Mouse (Mus musculus): ENCODE data around the gene Olfr187. TPM values are rescaled to one million over a fixed set of nuclear protein-coding genes. Genes with fewer than 3 reads are reported as not detected.
"Not testable (repeated sequence)": the region's sequence is repeated elsewhere in the genome, so short reads cannot be mapped to it uniquely, and the experiment has no call there.

Gene Olfr187
- polyA plus RNA-seq (2014; fragmentation: Nextera tagmentation; extraction: Ambion mirVana) = 0.43 and 0.53 TPM in 2 replicates

- H3K4me2 ChIP-seq (replicated peaks; ENCODE audit: low read depth, low read length) = peak within 1 kb of the TSS; percentile 8; the same call in 1 of the 2 replicates
- ATAC-seq (ENCODE audit: insufficient number of reproducible peaks, insufficient read depth, low FRiP score, low read depth) = peak; percentile 69; the same call in 1 of the 2 replicates
- no peaks in the 10 kb centered on the region for H3K36me3 ChIP-seq (ENCODE audit: control insufficient read depth, insufficient read depth, low read length)
- 45% methylated on average over 7 of the region's 7 CpGs for WGBS
- H3K9me3 ChIP-seq (ENCODE audit: control insufficient read depth, low read depth, low read length) = no peaks in the 10 kb centered on the region
- H3K4me3 ChIP-seq (ENCODE audit: low read depth, low read length) = no peak within 1 kb of the TSS
- no peaks in the 10 kb centered on the region for H3K27me3 ChIP-seq (ENCODE audit: control insufficient read depth, insufficient read depth, low read length)
- H3K9ac ChIP-seq (replicated peaks; ENCODE audit: low read depth, low read length) = no peak within 1 kb of the TSS
- no peaks in the 10 kb centered on the region for H3K4me1 ChIP-seq (ENCODE audit: control insufficient read depth, insufficient read depth, low read length)
- H3K27ac ChIP-seq (ENCODE audit: low read length) = 0 out of 2 replicates have a peak within 1 kb of the TSS, but pooled peaks have one; percentile 39
Measured at GRCm38 (mm10) chr16:59039710-59040109, at the start of gene Olfr187. Gene Olfr187 (minus strand): TSS chr16:59039767.

- not testable (repeated sequence) for H3K4me3 ChIP-seq (ENCODE audit: low read depth, low read length); H3K36me3 ChIP-seq (ENCODE audit: control insufficient read depth, insufficient read depth, low read length); H3K9ac ChIP-seq (replicated peaks; ENCODE audit: low read depth, low read length); H3K4me2 ChIP-seq (replicated peaks; ENCODE audit: low read depth, low read length); H3K4me1 ChIP-seq (ENCODE audit: control insufficient read depth, insufficient read depth, low read length); H3K27me3 ChIP-seq (ENCODE audit: control insufficient read depth, insufficient read depth, low read length); H3K9me3 ChIP-seq (ENCODE audit: control insufficient read depth, low read depth, low read length); H3K27ac ChIP-seq (ENCODE audit: low read length); ATAC-seq (ENCODE audit: insufficient number of reproducible peaks, insufficient read depth, low FRiP score, low read depth)
- WGBS = 89% methylated on average over 2 of the region's 2 CpGs
Measured at GRCm38 (mm10) chr16:59081113-59081512, 41.5 kb upstream of the Olfr187 start.

GRCm38 (mm10) chr16:59077905-59078304, 38.3 kb upstream of the Olfr187 start, which contains the start of gene Olfr190:
Gene Olfr190 (minus strand): TSS chr16:59078005.
- 83% methylated on average over 5 of the region's 5 CpGs for whole genome bisulfite sequencing
- Histone ChIP-seq H3K4me2 (replicated peaks; ENCODE audit: low read depth, low read length) (no peak within 1 kb of the TSS), H3K27ac (ENCODE audit: low read length) (no peak within 1 kb of the TSS), H3K27me3 (ENCODE audit: control insufficient read depth, insufficient read depth, low read length) (no peaks in the 10 kb centered on the region), H3K4me3 (ENCODE audit: low read depth, low read length) (no peak within 1 kb of the TSS), H3K9ac (replicated peaks; ENCODE audit: low read depth, low read length) (no peak within 1 kb of the TSS), H3K4me1 (ENCODE audit: control insufficient read depth, insufficient read depth, low read length) (no peaks in the 10 kb centered on the region), H3K9me3 (ENCODE audit: control insufficient read depth, low read depth, low read length) (no peaks in the 10 kb centered on the region), H3K36me3 (ENCODE audit: control insufficient read depth, insufficient read depth, low read length) (no peaks in the 10 kb centered on the region)
- ATAC-seq (ENCODE audit: insufficient number of reproducible peaks, insufficient read depth, low FRiP score, low read depth) = no peak

GRCm38 (mm10) chr16:59073520-59073919, 34.0 kb upstream of the Olfr187 start:
- 86% methylated on average over 1 of the region's 1 CpGs for WGBS
- no peaks in the 10 kb centered on the region for H3K9me3 ChIP-seq (ENCODE audit: control insufficient read depth, low read depth, low read length)
- no peaks in the 10 kb centered on the region for H3K27me3 ChIP-seq (ENCODE audit: control insufficient read depth, insufficient read depth, low read length)
- H3K4me1 ChIP-seq (ENCODE audit: control insufficient read depth, insufficient read depth, low read length) = no peaks in the 10 kb centered on the region
- H3K4me2 ChIP-seq (replicated peaks; ENCODE audit: low read depth, low read length) = no peak overlapping the region
- no peak overlapping the region for H3K4me3 ChIP-seq (ENCODE audit: low read depth, low read length)
- H3K9ac ChIP-seq (replicated peaks; ENCODE audit: low read depth, low read length) = no peak overlapping the region
- no peak overlapping the region for H3K27ac ChIP-seq (ENCODE audit: low read length)
- no peak for ATAC-seq (ENCODE audit: insufficient number of reproducible peaks, insufficient read depth, low FRiP score, low read depth)
- no peaks in the 10 kb centered on the region for H3K36me3 ChIP-seq (ENCODE audit: control insufficient read depth, insufficient read depth, low read length)

GRCm38 (mm10) chr16:59071755-59072154, 32.2 kb upstream of the Olfr187 start:
- no peaks in the 10 kb centered on the region for H3K9me3 ChIP-seq (ENCODE audit: control insufficient read depth, low read depth, low read length)
- no peak overlapping the region for H3K9ac ChIP-seq (replicated peaks; ENCODE audit: low read depth, low read length)
- no peaks in the 10 kb centered on the region for H3K4me1 ChIP-seq (ENCODE audit: control insufficient read depth, insufficient read depth, low read length)
- H3K27ac ChIP-seq (ENCODE audit: low read length) = no peak overlapping the region
- H3K27me3 ChIP-seq (ENCODE audit: control insufficient read depth, insufficient read depth, low read length) = no peaks in the 10 kb centered on the region
- H3K4me3 ChIP-seq (ENCODE audit: low read depth, low read length) = no peak overlapping the region
- no peaks in the 10 kb centered on the region for H3K36me3 ChIP-seq (ENCODE audit: control insufficient read depth, insufficient read depth, low read length)
- no peak for ATAC-seq (ENCODE audit: insufficient number of reproducible peaks, insufficient read depth, low FRiP score, low read depth)
- no peak overlapping the region for H3K4me2 ChIP-seq (replicated peaks; ENCODE audit: low read depth, low read length)

GRCm38 (mm10) chr16:59062411-59062810, 22.8 kb upstream of the Olfr187 start:
- not testable (repeated sequence) for H3K27ac ChIP-seq (ENCODE audit: low read length); H3K4me1 ChIP-seq (ENCODE audit: control insufficient read depth, insufficient read depth, low read length); H3K4me2 ChIP-seq (replicated peaks; ENCODE audit: low read depth, low read length); H3K4me3 ChIP-seq (ENCODE audit: low read depth, low read length); H3K9ac ChIP-seq (replicated peaks; ENCODE audit: low read depth, low read length); ATAC-seq (ENCODE audit: insufficient number of reproducible peaks, insufficient read depth, low FRiP score, low read depth); H3K27me3 ChIP-seq (ENCODE audit: control insufficient read depth, insufficient read depth, low read length); H3K36me3 ChIP-seq (ENCODE audit: control insufficient read depth, insufficient read depth, low read length); H3K9me3 ChIP-seq (ENCODE audit: control insufficient read depth, low read depth, low read length)
- WGBS = 48% methylated on average over 3 of the region's 3 CpGs

- H3K4me1 ChIP-seq (ENCODE audit: control insufficient read depth, insufficient read depth, low read length); H3K9ac ChIP-seq (replicated peaks; ENCODE audit: low read depth, low read length); H3K27ac ChIP-seq (ENCODE audit: low read length); H3K4me2 ChIP-seq (replicated peaks; ENCODE audit: low read depth, low read length); H3K9me3 ChIP-seq (ENCODE audit: control insufficient read depth, low read depth, low read length); ATAC-seq (ENCODE audit: insufficient number of reproducible peaks, insufficient read depth, low FRiP score, low read depth); H3K27me3 ChIP-seq (ENCODE audit: control insufficient read depth, insufficient read depth, low read length); H3K36me3 ChIP-seq (ENCODE audit: control insufficient read depth, insufficient read depth, low read length); H3K4me3 ChIP-seq (ENCODE audit: low read depth, low read length): not testable (repeated sequence)
- WGBS = 91% methylated on average over 2 of the region's 2 CpGs
Measured at GRCm38 (mm10) chr16:59049286-59049685, 9.7 kb upstream of the Olfr187 start.

- Histone ChIP-seq H3K4me3 (ENCODE audit: low read depth, low read length) (no peak overlapping the region), H3K36me3 (ENCODE audit: control insufficient read depth, insufficient read depth, low read length) (no peaks in the 10 kb centered on the region), H3K4me1 (ENCODE audit: control insufficient read depth, insufficient read depth, low read length) (no peaks in the 10 kb centered on the region), H3K9ac (replicated peaks; ENCODE audit: low read depth, low read length) (no peak overlapping the region), H3K9me3 (ENCODE audit: control insufficient read depth, low read depth, low read length) (no peaks in the 10 kb centered on the region), H3K27ac (ENCODE audit: low read length) (no peak overlapping the region), H3K4me2 (replicated peaks; ENCODE audit: low read depth, low read length) (no peak overlapping the region), H3K27me3 (ENCODE audit: control insufficient read depth, insufficient read depth, low read length) (no peaks in the 10 kb centered on the region)
- WGBS = 72% methylated on average over 1 of the region's 1 CpGs
- no peak for ATAC-seq (ENCODE audit: insufficient number of reproducible peaks, insufficient read depth, low FRiP score, low read depth)
Measured at GRCm38 (mm10) chr16:59048860-59049259, 9.3 kb upstream of the Olfr187 start.

- WGBS = 69% methylated on average over 4 of the region's 4 CpGs
- Histone ChIP-seq H3K36me3 (ENCODE audit: control insufficient read depth, insufficient read depth, low read length) (no peaks in the 10 kb centered on the region), H3K4me2 (replicated peaks; ENCODE audit: low read depth, low read length) (no peak overlapping the region), H3K4me1 (ENCODE audit: control insufficient read depth, insufficient read depth, low read length) (no peaks in the 10 kb centered on the region), H3K27me3 (ENCODE audit: control insufficient read depth, insufficient read depth, low read length) (no peaks in the 10 kb centered on the region), H3K9ac (replicated peaks; ENCODE audit: low read depth, low read length) (no peak overlapping the region), H3K27ac (ENCODE audit: low read length) (no peak overlapping the region), H3K9me3 (ENCODE audit: control insufficient read depth, low read depth, low read length) (no peaks in the 10 kb centered on the region), H3K4me3 (ENCODE audit: low read depth, low read length) (no peak overlapping the region)
- no peak for ATAC-seq (ENCODE audit: insufficient number of reproducible peaks, insufficient read depth, low FRiP score, low read depth)
Measured at GRCm38 (mm10) chr16:59047579-59047978, 8.0 kb upstream of the Olfr187 start.
